Mouse (Mus musculus) thymus, postnatal 10 days (tissue): ENCODE results near the gene Kcna7.

Experiments used
- DNase-seq, 2 experiments: peaks; one replicate each; pipeline ENCODE4 v3.0.0; 2021; ENCODE audit warnings: low spot score in 2 of 2

Gene Kcna7

GRCm38 (mm10) chr7:45458748-45459563 lies 53.5 kb downstream of the Kcna7 start:
- DNase-seq = peak; percentile 76 to 89
